Mouse (Mus musculus) heart, embryonic 11.5 days (tissue): ENCODE data around the gene Bmp5. TPM values are rescaled to one million over a fixed set of nuclear protein-coding genes. Genes with fewer than 3 reads are reported as not detected.

Experiments
- microRNA-seq: library from miRNA; unstranded; fragments of <30 nt; microRNA quantifications from one replicate; pipeline ENCODE4, GENCODE M21; 2016; ENCODE audit warnings: borderline number of aligned reads
- polyA plus RNA-seq: library from polyadenylated mRNA; unstranded; fragments of >200 nt; fragmentation: Nextera tagmentation; extraction: Ambion mirVana; gene quantifications from 2 replicates; pipeline ENCODE4 v1.2.1, GENCODE M21; 2014

The Bmp5 gene
- polyA plus RNA-seq, 1 experiment from 2014 or later, result 11.2 TPM

Small RNA genes lying within 50 kb of the gene (microRNA-seq; reads per million reads assigned to microRNA genes)
- not detected for gene Gm44355

Other genes with a start within 250 kb of the Bmp5 start
- 80.0 and 86.9 TPM in 2 replicates for gene Tmod3, start 215.7 kb upstream of the Bmp5 start, polyA plus RNA-seq
- gene Tmod2, start 164.0 kb upstream of the Bmp5 start, polyA plus RNA-seq, result 5.9 and 6.1 TPM in 2 replicates
- 16.3 and 18.4 TPM in 2 replicates for gene Lysmd2, start 149.6 kb upstream of the Bmp5 start, polyA plus RNA-seq
- 0.30 and 0.33 TPM in 2 replicates for gene Scg3, start 91.3 kb upstream of the Bmp5 start, polyA plus RNA-seq
- gene Hmgcll1, start 239.5 kb downstream of the Bmp5 start, polyA plus RNA-seq, result 2.0 and 3.5 TPM in 2 replicates